Mouse (Mus musculus) right cerebral cortex, postnatal 36 days (tissue): ENCODE measurements around the gene Gtf2a2.

ENCODE experiments used
- DNase-seq, 2 experiments: peaks; one replicate each; pipeline ENCODE4 v3.0.0; 2022; ENCODE audit warnings: low spot score in 2 of 2, mixed read lengths in 1 of 2

The Gtf2a2 gene

DNA sequence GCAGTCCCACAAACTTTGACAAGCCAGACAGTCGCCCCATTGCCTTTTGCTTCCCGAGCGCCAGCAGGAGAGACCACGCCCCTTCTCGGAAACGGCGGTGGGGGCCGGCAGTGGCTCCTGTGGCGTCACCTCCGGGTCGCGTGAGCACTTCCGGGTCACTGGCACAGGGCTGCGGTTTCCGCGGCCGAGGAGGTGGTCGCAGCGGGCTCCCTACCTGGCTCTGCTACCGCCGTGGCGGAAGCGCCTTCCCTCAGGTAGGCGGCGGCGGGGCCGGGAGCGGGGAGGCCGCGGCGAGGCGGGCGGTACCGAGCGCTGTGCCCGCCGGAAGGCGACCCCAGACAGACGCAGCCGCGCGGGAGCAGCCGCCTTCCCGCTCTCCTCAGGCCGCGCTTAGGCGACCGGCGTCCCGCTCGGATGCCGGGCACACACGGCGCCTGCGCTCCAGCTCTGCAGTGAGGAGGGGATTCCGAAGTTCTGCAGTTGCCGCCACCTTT lies at the start of gene Gtf2a2:
Gene Gtf2a2 (plus strand): TSS at position 143 of the 494 bp plus-strand sequence.
- DNase-seq, result peak; percentile 87

DNA sequence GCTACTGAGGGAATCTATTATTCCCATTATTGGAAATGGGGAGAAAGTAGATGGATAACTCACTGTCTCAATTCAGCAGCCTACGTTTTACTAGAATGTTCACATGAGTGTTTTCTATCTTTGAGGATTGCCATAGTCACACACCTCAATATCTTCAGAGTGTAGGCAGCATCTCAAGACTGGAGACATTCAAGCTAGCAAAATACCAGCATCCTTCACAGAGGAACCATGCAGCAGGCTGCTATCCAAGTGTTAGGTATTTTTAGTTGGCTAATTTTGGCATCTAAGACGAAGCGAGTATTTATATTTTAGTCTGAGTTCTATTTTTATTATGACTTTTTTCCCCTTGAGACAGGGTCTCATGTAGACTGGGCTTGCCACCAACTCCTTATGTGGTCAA lies 48.0 kb upstream of the Gtf2a2 start:
- peak in 1 of 2 experiments; percentile 3 for DNase-seq

DNA sequence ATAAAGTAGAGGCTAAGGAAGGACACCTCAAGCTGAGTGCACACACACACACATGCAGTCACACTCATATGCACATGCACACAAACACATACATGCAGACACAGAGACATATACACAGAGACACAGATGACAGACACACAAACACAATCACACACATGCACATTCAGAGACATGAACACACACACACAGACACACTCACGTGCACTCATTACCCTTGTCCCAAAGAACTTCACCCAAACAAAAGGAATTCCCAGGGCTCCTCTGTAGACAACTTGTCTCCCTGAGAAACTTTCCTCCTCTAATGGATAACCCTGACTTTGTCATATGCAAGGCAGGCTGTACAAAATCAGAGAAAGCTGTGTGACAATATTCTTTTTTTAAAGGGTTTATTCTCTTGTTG lies 26.8 kb upstream of the Gtf2a2 start:
- DNase-seq, result no peak

DNA sequence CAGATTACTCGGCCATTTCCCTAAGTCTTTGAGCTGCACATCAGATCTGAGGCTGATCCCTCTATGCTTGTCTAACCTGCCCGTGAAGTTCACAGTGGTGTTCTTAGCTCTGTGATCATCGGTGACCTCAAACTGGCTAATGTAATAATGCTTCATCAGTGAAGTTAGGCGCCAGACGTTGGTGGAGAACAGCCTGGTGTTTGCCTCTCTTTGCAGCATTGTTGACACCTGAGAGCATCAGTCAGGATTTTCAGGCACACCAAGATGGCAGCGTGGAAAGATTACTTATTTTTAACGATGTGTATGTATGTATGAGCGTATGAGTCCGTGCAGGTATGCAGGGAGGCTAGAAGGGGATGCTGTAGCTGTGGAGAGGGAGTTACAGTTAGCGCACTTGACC lies 26.3 kb upstream of the Gtf2a2 start:
- no peak for DNase-seq

DNA sequence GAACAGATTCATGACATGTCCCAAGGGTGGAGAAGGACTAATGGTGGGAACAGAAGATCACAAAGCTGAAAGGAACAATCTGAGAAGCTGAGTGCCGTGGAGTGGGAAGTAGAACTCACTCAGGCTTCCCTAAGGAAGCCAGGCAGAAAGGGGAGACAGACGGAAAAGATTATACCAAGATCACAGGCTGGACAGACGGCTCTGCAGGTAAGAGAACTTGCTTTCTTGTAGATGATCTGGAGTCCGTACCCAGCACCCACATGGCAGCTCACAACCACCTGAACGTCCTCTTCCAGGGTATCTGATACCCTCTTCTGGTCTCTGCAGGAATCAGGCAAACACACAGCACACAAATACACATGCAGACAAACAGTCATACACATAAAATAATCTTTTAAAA lies 25.8 kb upstream of the Gtf2a2 start:
- no peak for DNase-seq

DNA sequence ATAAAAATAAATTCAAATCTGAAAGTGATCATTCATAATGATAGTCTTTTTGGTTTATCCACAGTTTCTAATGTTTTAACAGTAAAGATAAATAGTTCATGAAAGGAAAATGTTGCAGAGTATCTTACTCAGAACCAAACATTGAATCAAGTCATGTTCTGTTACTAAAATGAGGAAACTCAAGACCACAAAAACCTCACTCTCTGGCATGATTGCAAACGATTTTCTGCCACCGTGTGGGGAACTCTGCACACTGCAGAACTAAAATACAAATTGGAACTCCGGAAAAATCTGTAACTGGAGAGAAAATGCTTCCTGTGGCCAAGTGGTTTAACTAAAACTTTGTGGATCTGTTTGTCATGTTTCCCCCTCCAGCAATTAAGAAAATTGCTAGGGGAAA lies 24.8 kb upstream of the Gtf2a2 start:
- DNase-seq, result peak; percentile 30 to 48

DNA sequence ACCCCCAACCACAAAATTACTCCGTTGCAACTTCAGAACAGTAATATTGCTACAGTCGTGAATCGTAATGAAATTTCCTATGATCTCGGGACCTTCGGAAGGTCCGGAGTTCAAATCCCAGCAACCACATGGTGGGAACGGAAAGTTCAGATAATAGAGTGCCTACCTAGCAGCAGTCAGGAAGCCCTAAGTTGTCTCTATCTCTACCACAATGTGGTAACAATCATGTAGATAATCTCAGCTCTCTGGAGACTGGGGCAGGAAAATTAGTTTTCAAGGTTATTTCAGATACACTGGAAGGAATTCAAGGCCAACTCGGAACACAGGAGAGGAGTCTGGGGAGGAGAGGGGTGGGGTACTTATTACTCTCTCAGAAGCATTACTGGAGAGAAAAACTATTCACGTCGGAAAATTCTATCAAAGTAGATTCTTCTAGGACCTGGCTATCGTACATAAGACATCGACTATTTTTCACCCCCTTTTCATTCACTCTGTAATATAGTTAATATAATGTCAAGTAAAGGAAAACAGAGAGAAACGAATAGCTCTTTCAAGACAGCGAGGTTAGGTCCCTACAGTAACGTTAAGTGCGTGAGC lies 23.5 kb upstream of the Gtf2a2 start:
- no peak for DNase-seq

DNA sequence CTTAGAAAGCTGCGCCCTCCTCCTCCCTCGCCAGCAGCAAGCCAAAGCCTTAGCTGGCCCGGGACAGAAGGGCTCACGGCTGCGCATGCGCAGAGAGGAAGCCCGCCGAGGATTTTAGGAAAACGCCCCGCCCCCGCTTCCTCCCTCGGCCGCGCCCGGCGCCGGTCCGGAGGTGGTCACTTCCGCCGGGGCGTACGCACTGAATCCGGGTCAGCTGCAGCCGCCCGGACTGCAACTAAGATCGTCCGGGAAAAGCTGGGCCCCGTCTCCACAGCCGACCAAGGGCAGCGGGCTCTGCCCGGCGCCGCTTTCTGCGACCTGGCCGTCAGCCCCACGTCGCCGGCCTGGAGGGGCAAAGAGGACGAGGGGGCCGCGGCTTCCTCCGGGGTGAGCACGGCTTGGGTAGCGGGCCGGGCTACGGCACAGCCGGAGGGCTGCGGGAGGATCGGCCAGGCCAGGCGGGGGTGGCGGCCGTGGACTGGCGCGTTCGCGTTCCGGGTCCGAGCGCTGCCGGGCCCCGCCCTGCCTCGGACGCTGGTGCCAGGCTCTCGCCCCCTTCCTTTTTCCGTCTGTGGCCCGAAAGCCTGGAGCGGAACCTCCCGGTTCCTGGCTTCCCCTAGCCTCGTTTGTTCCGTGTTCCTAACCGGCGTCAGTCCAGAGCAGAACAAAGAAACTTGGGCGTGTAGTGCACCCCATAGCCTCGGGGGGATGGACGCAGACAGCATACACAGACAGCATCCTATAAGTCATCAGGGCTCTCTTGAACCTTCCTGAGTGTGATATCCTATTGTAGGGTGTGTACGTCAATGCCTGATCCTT lies 22.8 kb upstream of the Gtf2a2 start, which contains the start of gene Bnip2:
Gene Bnip2 (plus strand): TSS at position 164 of the 819 bp plus-strand sequence.
- peak; percentile 85 to 88 for DNase-seq

DNA sequence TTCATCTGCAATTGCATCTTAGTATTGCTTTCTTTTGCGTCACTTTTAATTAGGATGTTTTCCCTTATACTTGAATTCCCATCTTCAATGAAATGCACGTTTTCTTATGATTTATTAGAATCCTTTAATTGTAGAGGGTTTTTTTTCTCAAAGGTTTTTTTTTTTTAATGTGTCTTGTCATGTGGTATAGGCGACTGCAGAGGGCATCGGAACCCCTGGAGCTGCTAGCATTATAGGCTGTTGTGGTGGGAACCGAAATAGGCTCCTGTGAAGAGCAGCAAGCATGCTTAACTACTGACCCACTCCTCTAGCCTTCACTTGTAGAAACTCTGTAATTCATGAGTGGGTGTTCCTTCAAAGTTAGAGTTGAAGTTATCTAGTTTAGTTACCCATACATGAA lies 22.0 kb upstream of the Gtf2a2 start:
- DNase-seq, result no peak

DNA sequence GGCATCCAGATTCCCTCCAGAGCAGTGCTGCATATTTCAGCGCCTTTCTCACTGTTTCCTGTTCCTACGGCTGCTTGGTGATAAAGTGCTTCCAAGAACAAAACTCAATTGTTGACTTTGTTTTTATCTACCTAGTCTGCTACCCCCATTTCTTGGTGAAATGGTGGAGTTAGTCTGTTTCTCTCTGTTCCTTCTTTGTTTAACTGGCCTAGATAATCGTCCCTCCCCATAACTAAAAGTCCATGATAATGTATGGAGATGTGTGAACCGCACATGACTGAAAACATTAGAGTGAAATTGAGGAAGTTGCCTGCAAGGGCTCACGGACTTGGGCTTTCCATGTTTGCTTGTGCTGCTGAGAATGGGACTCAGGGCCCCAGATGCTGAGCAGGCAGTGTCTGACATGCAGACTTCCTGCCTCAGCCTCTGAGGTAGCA lies 19.5 kb upstream of the Gtf2a2 start:
- DNase-seq, result no peak

DNA sequence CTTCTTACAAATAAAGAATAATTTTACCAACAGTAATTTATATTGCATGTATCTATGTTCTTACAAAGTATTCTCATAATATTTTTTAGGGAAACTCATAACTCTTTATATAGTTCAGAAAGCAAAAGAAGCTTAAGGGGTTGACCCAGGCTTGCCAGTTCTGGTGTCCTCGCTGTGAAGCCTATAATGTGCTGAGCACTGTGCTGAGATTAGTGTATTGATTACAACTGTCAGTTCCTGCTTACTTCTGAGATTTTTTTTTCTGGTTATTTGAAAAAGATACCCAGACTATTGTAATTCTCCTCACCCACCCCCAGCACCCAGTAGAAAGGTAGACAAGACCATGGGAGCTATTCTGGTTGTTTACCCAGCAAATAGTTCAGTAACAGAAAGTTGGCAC lies 18.9 kb upstream of the Gtf2a2 start:
- no peak for DNase-seq

DNA sequence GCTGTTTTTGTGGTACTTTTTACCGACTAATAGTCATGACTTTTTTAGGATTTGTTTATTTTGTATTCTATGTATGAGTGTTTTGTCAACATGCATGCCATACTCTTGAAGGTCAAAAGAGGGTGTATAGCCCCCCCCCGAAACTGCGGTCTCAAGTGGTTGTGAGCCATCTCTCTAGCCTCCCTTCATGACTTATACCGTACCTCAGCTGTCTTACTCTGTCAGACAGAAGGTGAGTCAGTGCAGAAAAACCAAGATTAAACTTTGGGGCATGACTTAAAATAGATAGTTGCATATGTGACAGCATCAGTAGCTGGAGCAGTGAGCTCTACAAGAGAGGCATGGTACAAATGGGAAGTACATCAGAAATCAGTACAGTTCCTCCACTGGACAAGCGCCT lies 17.8 kb upstream of the Gtf2a2 start:
- no peak for DNase-seq

DNA sequence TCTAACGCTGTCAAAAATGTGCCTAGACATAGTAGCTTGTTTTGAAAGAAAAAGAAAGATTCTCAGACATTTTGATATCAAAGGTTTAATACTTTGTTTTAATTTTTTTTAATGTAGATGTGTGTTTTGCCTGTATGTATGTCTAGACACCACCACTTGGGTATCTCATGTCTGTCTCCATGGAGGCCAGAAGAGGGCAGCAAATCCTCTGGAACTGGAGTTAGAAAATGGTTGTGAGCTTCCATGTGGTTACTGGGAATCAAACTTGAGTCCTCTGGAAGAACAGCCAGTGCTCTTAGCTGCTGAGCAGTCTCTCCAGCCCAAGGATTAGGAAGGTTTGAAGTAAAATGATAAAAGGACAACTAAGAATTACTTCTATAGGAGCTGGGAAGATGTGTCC lies 13.0 kb upstream of the Gtf2a2 start:
- DNase-seq, result no peak

DNA sequence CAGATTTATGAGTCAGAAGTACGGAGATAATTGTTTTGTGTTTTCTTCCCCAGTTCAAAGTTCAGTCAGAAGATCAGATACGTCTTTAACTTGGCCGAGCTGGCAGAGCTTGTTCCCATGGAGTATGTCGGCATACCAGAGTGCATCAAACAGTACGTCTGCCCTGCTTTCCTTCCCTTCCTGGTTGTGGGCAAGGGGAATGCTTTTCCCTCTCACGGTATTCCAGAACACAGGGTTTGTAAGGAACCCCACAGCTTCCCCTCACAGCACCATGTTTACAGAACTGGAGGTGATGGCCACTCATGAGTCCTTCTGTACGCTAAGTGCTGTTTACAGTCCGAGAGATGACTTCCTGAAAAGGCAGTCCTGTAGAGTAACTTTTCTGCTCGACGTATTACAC lies 8.8 kb upstream of the Gtf2a2 start:
- DNase-seq, result no peak

DNA sequence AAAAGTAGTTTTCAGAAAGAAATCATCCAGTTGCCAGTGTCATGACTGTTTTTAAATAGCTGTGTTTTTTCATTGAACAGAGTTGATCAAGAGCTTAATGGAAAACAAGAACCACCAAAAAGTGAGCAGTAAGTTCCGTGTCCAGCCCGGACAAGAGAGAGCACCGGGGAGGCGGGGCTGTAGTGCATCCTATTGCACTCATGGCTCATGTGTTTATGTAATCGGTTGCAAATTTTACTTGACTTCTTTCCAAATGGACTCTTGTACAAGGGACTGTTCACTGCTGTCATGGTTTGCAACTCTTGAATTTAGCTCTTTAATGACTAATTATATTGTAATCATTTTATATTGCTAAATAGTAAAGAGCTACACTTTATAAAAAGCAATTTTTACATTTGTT lies 5.4 kb upstream of the Gtf2a2 start:
- DNase-seq, result no peak

DNA sequence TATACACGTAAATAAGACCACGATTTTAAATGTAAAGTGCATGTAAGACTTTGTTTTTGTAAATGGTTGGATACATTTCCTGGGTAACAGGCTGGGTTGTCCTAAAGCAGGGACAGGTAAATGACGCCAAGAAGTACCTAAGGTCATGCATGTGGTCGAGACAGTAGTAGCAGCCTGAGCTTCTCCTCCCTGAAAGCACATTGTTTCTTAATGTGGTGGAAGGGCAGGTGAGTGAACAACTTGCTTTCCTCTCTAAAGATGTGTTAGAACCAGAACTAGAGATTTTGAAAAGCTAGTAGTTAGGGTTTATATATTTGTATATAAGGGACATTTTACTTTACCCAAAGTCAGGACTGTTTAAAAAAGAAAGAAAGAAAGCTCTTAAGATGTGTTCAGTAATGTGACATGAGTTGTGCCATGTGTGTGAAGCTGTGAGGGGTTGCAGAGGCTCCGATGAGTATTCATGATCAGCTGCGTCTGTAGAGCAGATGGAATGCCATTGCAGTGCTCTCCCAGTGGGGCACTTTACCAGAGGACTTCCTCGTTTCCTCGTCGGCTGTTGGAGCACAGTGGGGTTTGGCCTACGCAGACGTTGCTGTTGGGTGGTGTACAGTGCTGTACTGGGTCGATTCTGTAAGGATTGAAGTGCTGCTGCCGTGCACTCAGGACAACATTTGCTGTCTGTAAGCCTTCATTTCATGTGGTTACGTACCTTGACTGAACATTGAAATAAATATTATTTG lies 4.7 kb upstream of the Gtf2a2 start:
- DNase-seq, result no peak

DNA sequence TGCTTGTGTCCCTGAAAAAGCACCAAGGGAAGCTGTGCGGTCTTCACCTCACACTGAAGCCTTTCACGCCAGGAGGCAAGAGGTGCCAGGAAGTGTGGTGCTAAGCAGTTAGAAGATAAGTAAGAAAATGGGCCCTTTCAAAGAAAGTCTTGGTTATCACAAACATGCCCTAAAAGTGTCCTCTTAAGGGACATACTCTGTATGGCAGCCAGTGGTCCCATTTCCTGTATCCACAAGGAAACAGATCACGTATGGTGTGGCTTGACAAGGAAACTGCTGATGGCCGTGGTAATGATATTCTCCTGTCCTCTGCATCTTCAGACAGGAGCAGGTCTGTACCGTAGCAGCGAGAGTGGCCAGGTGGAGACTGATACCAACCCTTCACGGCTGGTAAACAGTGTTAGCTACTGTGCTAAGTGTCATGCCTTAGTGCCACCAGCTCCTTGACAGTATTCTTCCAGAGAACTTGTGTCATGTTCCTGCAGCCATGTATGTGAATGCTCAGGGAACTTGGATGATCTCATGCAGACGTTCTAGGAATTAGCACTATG lies 2.5 kb upstream of the Gtf2a2 start:
- no peak for DNase-seq

DNA sequence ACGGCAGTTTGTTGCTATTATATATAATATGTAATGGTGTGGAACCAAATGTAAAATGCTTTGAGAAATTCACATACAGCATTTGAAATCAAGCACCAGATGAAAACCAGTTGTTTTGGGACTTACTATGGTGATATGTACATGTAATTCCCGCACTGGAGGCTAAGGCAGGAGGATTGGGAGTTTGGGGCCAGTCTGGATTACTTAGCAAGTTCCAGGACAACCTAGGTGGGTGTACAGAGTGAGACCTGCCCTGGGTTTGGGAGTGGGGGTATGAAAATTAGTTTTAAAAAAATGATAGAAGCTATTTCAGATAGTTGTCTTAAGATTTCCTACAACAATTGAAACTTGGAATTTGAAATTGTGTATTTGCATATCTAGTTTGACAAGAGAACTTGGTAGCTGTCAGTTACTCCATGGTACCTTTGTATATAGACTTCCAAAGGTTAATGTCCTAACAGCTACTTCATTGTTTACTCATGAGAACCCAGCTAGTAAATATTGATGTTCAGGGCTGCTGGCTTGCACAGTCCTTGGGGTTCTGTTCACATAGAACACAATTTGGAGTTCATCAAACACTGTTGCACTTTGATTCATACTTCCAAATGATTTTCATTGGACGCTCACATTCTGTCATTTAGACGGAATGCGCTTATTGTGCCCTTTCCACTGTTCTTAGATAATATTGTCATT lies 1.4 kb upstream of the Gtf2a2 start:
- DNase-seq, result no peak

DNA sequence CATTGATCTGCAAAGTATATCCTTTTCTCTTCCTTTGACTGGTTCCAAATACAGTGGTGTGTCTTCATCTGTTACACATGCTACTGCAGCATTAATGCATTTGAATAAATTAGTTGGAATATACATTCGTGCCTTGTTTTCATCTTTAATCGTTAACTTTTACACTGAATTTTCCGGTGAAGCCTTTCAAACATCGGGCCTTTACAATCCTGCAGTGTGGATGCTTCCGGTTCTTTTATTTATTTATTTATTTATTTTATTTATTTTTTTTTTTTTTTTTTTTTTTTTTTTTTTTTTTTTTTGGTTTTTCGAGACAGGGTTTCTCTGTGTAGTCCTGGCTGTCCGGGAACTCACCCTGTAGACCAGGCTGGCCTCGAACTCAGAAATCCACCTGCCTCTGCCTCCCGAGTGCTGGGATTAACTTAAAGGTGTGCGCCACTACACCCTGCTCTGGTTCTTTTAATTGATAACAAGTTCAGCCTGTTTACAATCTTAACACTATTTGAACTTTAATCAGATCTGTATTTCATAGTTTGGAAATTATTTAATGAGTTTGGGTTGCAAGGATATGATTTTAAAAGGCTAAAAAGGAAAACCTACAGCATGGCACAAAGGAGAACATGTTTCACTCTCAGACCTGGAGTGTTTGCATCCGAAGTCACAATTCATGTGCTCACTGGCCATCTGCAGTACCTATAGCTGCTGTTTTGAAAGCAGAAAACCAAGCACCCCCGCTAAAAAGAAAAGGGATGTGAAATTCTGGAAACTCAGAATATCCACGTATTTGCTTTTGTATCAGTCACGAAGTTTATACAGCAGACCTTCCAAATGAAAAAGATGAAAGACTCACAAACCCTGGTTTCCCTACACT lies 578 bp upstream of the Gtf2a2 start:
- no peak for DNase-seq

DNA sequence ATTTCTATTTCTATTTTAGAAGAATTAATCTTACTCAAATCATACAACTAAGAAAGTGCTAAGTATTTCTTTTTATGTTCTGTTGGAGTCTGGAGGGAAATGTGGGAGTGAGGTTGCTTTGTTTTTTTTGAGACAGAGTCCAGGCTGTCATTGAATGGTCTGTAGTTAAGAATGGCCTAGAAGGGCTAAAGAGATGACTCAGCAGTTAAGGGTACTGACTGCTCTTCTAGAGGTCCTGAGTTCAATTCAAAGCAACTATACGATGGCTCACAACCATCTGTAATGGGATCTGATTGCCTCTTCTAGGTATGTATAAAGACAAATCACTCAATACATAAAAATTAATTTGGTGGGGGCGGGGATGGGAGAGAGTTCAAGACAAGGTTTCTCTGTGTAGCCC lies 3.3 kb downstream of the Gtf2a2 start:
- no peak for DNase-seq

DNA sequence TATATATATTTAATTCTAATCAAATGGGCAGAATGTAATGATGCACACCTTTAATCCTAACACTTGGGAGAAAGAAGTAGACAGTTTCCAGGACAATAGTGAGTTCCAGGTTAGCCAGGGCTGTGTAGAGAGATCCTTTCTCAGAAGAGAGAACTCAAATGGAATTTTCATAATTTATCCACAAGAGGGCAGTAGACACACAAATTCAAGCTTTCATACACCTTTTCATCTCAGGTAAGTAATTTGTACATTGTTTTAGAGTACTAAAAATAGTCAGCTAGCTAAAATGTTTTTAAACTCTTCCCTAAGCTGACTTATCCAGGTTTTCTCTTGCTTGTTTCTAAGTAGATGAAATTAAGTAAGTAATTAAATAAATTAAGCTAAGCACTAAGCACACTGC lies 6.5 kb downstream of the Gtf2a2 start:
- no peak for DNase-seq
